Mouse (Mus musculus) heart, embryonic 11.5 days (tissue): ENCODE results near the gene Cysrt1. TPM values are rescaled to one million over a fixed set of nuclear protein-coding genes. Genes with fewer than 3 reads are reported as not detected.

Experiments
- ATAC-seq: fragments of 200-750 bp; cut with Nextera tagmentation; replicated peaks from 2 replicates; pipeline ENCODE4 v1.8.0; 2017; ENCODE audit warnings: moderate library complexity; ENCODE audit not compliant: insufficient number of reproducible peaks, low FRiP score, low TSS enrichment
- H3K27ac ChIP-seq: fragments of 300-500 bp; sonication (generic); 2 replicates; pipeline ENCODE4 v1.5.1; 2014; ENCODE audit warnings: mild to moderate bottlenecking, low read depth, low read length
- H3K27me3 ChIP-seq: fragments of 300-500 bp; sonication (generic); 2 replicates; pipeline ENCODE4 v1.6.1; 2014; ENCODE audit warnings: mild to moderate bottlenecking, low read length, mixed read lengths; ENCODE audit not compliant: control insufficient read depth, insufficient read depth
- H3K36me3 ChIP-seq: fragments of 300-500 bp; sonication (generic); 2 replicates; pipeline ENCODE4 v1.6.1; 2014; ENCODE audit warnings: mild to moderate bottlenecking, low read length, moderate library complexity, mixed read lengths; ENCODE audit not compliant: control insufficient read depth, insufficient read depth
- H3K4me1 ChIP-seq: fragments of 300-500 bp; sonication (generic); 2 replicates; pipeline ENCODE4 v1.6.1; 2014; ENCODE audit warnings: low read length; ENCODE audit not compliant: control insufficient read depth, insufficient read depth
- H3K4me2 ChIP-seq: fragments of 300-500 bp; sonication (generic); 2 replicates; pipeline ENCODE4 v1.6.1; 2014; ENCODE audit warnings: mild to moderate bottlenecking, moderate library complexity
- H3K4me3 ChIP-seq: fragments of 300-500 bp; sonication (generic); 2 replicates; pipeline ENCODE4 v1.5.1; 2014; ENCODE audit warnings: low read depth, low read length
- H3K9ac ChIP-seq: fragments of 300-500 bp; sonication (generic); 2 replicates; pipeline ENCODE4 v1.6.1; 2014; ENCODE audit warnings: mild to moderate bottlenecking, low read depth, low read length, moderate library complexity
- H3K9me3 ChIP-seq: fragments of 300-500 bp; sonication (generic); replicated peaks from 2 replicates; pipeline ENCODE4 v1.6.1; 2016; ENCODE audit warnings: low read length; ENCODE audit not compliant: control insufficient read depth
- WGBS: fragments of 180-500 bp; shearing (Covaris S2); extraction: QIAGEN DNeasy Blood & Tissue Kit; methylation state at CpG from one replicate; pipeline ENCODE4 v1.1.7; 2014; ENCODE audit not compliant: insufficient replicate concordance; 5-methylcytosine and 5-hydroxymethylcytosine counted together
- polyA plus RNA-seq: library from polyadenylated mRNA; unstranded; fragments of >200 nt; fragmentation: Nextera tagmentation; extraction: Ambion mirVana; gene quantifications from 2 replicates; pipeline ENCODE4 v1.2.1, GENCODE M21; 2014

Gene Cysrt1
- not detected in 2 replicates for polyA plus RNA-seq

GRCm38 (mm10) chr2:25242101-25242506 is at the start of gene Cysrt1, which contains the start of gene Rnf208:
Gene Cysrt1, minus strand, starts transcription at chr2:25242452.
Gene Rnf208, plus strand, starts transcription at chr2:25242255.
- ATAC-seq: no peak
- under 1% methylated on average over 55 of the region's 59 CpGs for WGBS
- H3K4me2 ChIP-seq: peak within 1 kb of the TSS; percentile 98
- H3K9ac ChIP-seq: peak within 1 kb of the TSS; percentile 66
- peak within 1 kb of the TSS; percentile 58 for H3K4me3 ChIP-seq
- H3K27ac ChIP-seq: no peak within 1 kb of the TSS
- no peaks in the 10 kb centered on the region for H3K9me3 ChIP-seq
- peaks cover 20% of the 10 kb centered on the region for H3K4me1 ChIP-seq
- H3K27me3 ChIP-seq: peaks cover 31% of the 10 kb centered on the region
- H3K36me3 ChIP-seq: no peaks in the 10 kb centered on the region; the same call in 1 of the 2 replicates

- H3K9me3 ChIP-seq: no peaks in the 10 kb centered on the region
- peak overlapping the region; percentile 58 for H3K4me2 ChIP-seq
- ATAC-seq: 0 out of 2 replicates have a peak, but pooled peaks have one; percentile 7
- no peaks in the 10 kb centered on the region for H3K36me3 ChIP-seq
- H3K4me1 ChIP-seq: peaks cover 16% of the 10 kb centered on the region; the same call in 1 of the 2 replicates
- no peak overlapping the region for H3K9ac ChIP-seq
- 11% methylated on average over 31 of the region's 32 CpGs for WGBS
- no peak overlapping the region for H3K27ac ChIP-seq
- peaks cover 88% of the 10 kb centered on the region for H3K27me3 ChIP-seq
- H3K4me3 ChIP-seq: peak overlapping the region; percentile 31
Observed at GRCm38 (mm10) chr2:25291184-25292053, 49.2 kb upstream of the Cysrt1 start.

- no peak overlapping the region for H3K27ac ChIP-seq
- peaks cover 81% of the 10 kb centered on the region for H3K27me3 ChIP-seq
- H3K9ac ChIP-seq: no peak overlapping the region
- no peaks in the 10 kb centered on the region for H3K9me3 ChIP-seq
- H3K36me3 ChIP-seq: no peaks in the 10 kb centered on the region
- under 1% methylated on average over 18 of the region's 18 CpGs for WGBS
- peaks cover 16% of the 10 kb centered on the region; the same call in 1 of the 2 replicates for H3K4me1 ChIP-seq
- ATAC-seq: no peak
- H3K4me3 ChIP-seq: peak overlapping the region; percentile 16
- H3K4me2 ChIP-seq: peak overlapping the region; percentile 44
Observed at GRCm38 (mm10) chr2:25290816-25291130, 48.5 kb upstream of the Cysrt1 start.

- 0 out of 2 replicates have a peak, but pooled peaks cover under 1% of the 10 kb centered on the region for H3K36me3 ChIP-seq
- peaks cover 76% of the 10 kb centered on the region for H3K27me3 ChIP-seq
- no peaks in the 10 kb centered on the region for H3K9me3 ChIP-seq
- H3K4me3 ChIP-seq: peak overlapping the region; percentile 16
- H3K27ac ChIP-seq: no peak overlapping the region
- peaks cover 16% of the 10 kb centered on the region; the same call in 1 of the 2 replicates for H3K4me1 ChIP-seq
- H3K9ac ChIP-seq: no peak overlapping the region
- WGBS: 2% methylated on average over 54 of the region's 54 CpGs
- no peak for ATAC-seq
- peak overlapping the region; percentile 44 for H3K4me2 ChIP-seq
Observed at GRCm38 (mm10) chr2:25290101-25290815, 48.0 kb upstream of the Cysrt1 start.

- ATAC-seq: no peak
- H3K4me2 ChIP-seq: peak within 1 kb of the TSS; percentile 44
- no peak within 1 kb of the TSS for H3K9ac ChIP-seq
- peaks cover 70% of the 10 kb centered on the region for H3K27me3 ChIP-seq
- H3K4me1 ChIP-seq: peaks cover 16% of the 10 kb centered on the region; the same call in 1 of the 2 replicates
- H3K9me3 ChIP-seq: no peaks in the 10 kb centered on the region
- WGBS: 12% methylated on average over 11 of the region's 11 CpGs
- H3K4me3 ChIP-seq: peak within 1 kb of the TSS; percentile 16
- H3K27ac ChIP-seq: no peak within 1 kb of the TSS
- H3K36me3 ChIP-seq: peaks cover 6% of the 10 kb centered on the region; the same call in 1 of the 2 replicates
Observed at GRCm38 (mm10) chr2:25289651-25290050, 47.4 kb upstream of the Cysrt1 start, which contains the start of gene Lrrc26. Gene Lrrc26, plus strand, starts transcription at chr2:25289915.

GRCm38 (mm10) chr2:25288734-25289345 is 46.6 kb upstream of the Cysrt1 start:
- Histone ChIP-seq H3K27me3 (peaks cover 62% of the 10 kb centered on the region), H3K4me3 (no peak overlapping the region), H3K27ac (no peak overlapping the region), H3K9me3 (no peaks in the 10 kb centered on the region), H3K36me3 (peaks cover 10% of the 10 kb centered on the region; the same call in 1 of the 2 replicates), H3K4me1 (peaks cover 16% of the 10 kb centered on the region; the same call in 1 of the 2 replicates), H3K9ac (no peak overlapping the region), H3K4me2 (no peak overlapping the region)
- ATAC-seq: no peak
- WGBS: 77% methylated on average over 7 of the region's 7 CpGs

- Histone ChIP-seq H3K27me3 (peaks cover 54% of the 10 kb centered on the region), H3K4me3 (no peak within 1 kb of the TSS), H3K9ac (no peak within 1 kb of the TSS), H3K36me3 (peaks cover 10% of the 10 kb centered on the region; the same call in 1 of the 2 replicates), H3K9me3 (no peaks in the 10 kb centered on the region), H3K4me2 (no peak within 1 kb of the TSS), H3K27ac (no peak within 1 kb of the TSS), H3K4me1 (peaks cover 16% of the 10 kb centered on the region; the same call in 1 of the 2 replicates)
- 76% methylated on average over 6 of the region's 6 CpGs for WGBS
- no peak for ATAC-seq
Observed at GRCm38 (mm10) chr2:25287927-25288649, 45.8 kb upstream of the Cysrt1 start, which contains the start of gene Tmem210. Gene Tmem210, plus strand, starts transcription at chr2:25288145.
